Mouse (Mus musculus) lung, adult 2 months (tissue): Measurements from ENCODE around the gene Capn5. TPM values are rescaled to one million over a fixed set of nuclear protein-coding genes. Genes with fewer than 3 reads are reported as not detected.
A peak's percentile ranks its signal among the peaks of the same experiment; 100 is the strongest.

Experiments used
- DNase-seq: peaks from one replicate; pipeline ENCODE4 v3.0.0; 2022
- H3K4me1 ChIP-seq: fragments of 200-500 bp; 2 replicates; pipeline ENCODE4 v1.6.1; 2011; ENCODE audit warnings: low read length; ENCODE audit not compliant: control insufficient read depth, insufficient read depth
- H3K4me3 ChIP-seq: fragments of 200-500 bp; replicated peaks from 2 replicates; pipeline ENCODE3; 2011; ENCODE audit warnings: low read depth, mild to moderate bottlenecking, control low read depth, low read length; ENCODE audit errors: extremely low read depth
- CTCF ChIP-seq: fragments of 200-500 bp; IDR thresholded peaks from 2 replicates; pipeline ENCODE4 v1.5.1; 2011; ENCODE audit warnings: mild to moderate bottlenecking, low read length, control low read depth; ENCODE audit not compliant: insufficient read depth
- POLR2A ChIP-seq: fragments of 200-500 bp; IDR thresholded peaks from 2 replicates; pipeline ENCODE4 v1.6.1; 2011; ENCODE audit warnings: low read depth, mild to moderate bottlenecking, control low read depth, low read length, borderline replicate concordance; ENCODE audit errors: extremely low read depth
- WGBS: fragments of 180-500 bp; shearing (Covaris S2); methylation state at CpG from one replicate; pipeline ENCODE4 v1.1.7; 2018; 5-methylcytosine and 5-hydroxymethylcytosine counted together
- polyA plus RNA-seq: library from polyadenylated mRNA; depleted of rRNA; stranded (reverse); fragments of >200 nt; gene quantifications from 2 replicates; pipeline ENCODE4 v1.2.3, GENCODE M21; 2012

The Capn5 gene
- polyA plus RNA-seq, 1 experiment = 22.2 TPM

DNA sequence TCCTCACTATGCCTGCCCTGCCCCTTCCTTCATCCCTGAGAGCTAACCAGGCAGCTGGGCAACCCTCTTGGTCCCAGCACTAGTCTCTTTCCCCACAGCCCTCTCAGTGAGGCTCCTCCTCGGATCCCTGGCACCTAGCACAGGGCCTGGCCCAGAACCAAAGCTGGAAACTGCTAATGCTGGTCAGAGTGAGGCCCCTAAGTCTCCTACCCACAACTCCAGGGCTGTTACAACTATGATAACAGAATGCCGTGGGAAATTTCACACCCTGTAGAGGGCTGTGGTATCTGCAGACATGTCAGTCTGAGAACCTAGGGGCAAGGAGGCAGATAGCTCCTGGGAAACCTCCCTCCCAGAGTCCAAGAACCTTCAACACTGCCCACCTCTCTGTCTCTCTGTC is 37.5 kb downstream of the Capn5 start:
- Histone ChIP-seq H3K4me3 (no peak overlapping the region), H3K4me1 (no peaks in the 10 kb centered on the region)
- no peak for DNase-seq
- WGBS = 31% methylated on average over 2 of the region's 2 CpGs
- no peak for TF ChIP-seq POLR2A
- TF ChIP-seq CTCF = no peak

GRCm38 (mm10) chr7:98139216-98139615 is 38.9 kb downstream of the Capn5 start:
- H3K4me1 ChIP-seq = no peaks in the 10 kb centered on the region
- TF ChIP-seq POLR2A = no peak
- TF ChIP-seq CTCF = no peak
- no peak for DNase-seq

GRCm38 (mm10) chr7:98137995-98138394 is 40.1 kb downstream of the Capn5 start:
- DNase-seq = no peak
- TF ChIP-seq CTCF (no peak), POLR2A (no peak)
- no peak overlapping the region for H3K4me3 ChIP-seq
- no peaks in the 10 kb centered on the region for H3K4me1 ChIP-seq
- WGBS = 39% methylated on average over 2 of the region's 2 CpGs

More at GRCm38 (mm10) chr7:98139216-98139615, 38.9 kb downstream of the Capn5 start:
- H3K4me3 ChIP-seq = no peak overlapping the region
- 55% methylated on average over 9 of the region's 9 CpGs for WGBS

DNA sequence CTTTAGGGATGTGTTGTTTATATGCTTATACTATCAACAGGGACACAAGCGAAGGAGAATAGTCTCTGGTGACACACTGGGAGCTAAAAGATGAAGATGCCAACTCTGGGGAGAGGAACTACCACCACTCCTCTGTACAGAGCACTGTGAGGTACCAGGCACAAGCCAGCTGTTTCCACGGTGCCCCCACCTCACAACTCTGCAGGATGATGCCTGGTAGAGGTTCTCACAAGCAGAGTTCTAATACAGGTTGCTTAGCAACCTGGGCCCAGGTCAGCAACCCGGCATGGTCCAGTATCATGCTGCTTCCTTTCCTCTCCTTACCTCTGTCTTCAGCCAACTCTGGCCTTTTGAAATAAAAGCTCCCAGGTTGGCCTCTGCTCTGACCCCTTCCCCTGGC is 40.5 kb downstream of the Capn5 start:
- WGBS = 51% methylated on average over 3 of the region's 3 CpGs
- TF ChIP-seq CTCF (no peak), POLR2A (no peak)
- no peak for DNase-seq
- Histone ChIP-seq H3K4me3 (no peak overlapping the region), H3K4me1 (no peaks in the 10 kb centered on the region)

- DNase-seq = no peak
- WGBS = 97% methylated on average over 8 of the region's 8 CpGs
- Histone ChIP-seq H3K4me3 (no peak overlapping the region), H3K4me1 (no peaks in the 10 kb centered on the region)
- TF ChIP-seq CTCF = no peak
- TF ChIP-seq POLR2A = no peak
These were observed 46.3 kb downstream of the Capn5 start for GRCm38 (mm10) chr7:98131751-98132150.

DNA sequence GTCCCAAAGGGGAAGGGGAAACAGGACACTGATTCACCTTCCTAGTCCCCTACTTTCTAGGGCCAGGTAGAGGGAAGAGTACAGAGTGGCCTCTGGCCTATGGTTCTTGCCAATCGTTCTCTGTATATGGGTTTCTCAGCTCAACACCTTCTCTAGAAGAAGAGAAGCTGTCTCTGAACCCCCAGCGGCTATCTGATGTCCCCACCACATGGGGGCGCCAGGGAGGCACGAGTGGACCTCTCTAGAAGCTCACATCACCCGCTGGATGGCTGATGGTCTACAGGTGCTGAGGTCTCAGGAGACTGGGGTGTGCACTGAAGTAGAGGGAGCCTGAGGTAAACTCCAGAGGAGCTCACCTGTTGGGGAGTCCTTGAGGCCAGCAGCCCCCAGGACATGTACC is 52.6 kb downstream of the Capn5 start:
- Histone ChIP-seq H3K4me3 (no peak overlapping the region), H3K4me1 (peaks cover under 1% of the 10 kb centered on the region; the same call in 1 of the 2 replicates)
- TF ChIP-seq CTCF (peak; percentile 52), POLR2A (no peak)
- peak; percentile 41 for DNase-seq
- WGBS = 42% methylated on average over 5 of the region's 5 CpGs

DNA sequence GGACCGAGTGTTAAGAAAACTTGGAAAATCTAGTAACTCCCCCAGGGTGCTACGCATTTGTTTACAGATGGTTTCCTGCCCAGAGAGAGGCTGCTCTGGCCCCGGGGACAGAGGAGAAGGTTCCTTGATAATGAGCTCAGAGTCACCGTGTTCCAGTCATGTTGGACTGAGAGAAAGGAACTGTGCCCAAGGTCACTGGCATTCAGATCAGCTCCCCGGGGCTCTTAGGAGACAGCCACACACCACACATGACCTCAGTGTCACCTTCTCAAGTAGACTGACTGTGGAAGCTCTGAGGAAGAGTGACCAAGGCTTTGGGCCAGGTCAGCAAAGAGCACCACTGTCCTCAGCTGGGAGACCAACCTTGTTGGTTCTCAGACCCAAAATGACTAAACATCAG is 53.4 kb downstream of the Capn5 start:
- 30% methylated on average over 5 of the region's 5 CpGs for WGBS
- Histone ChIP-seq H3K4me3 (no peak overlapping the region), H3K4me1 (peaks cover 2% of the 10 kb centered on the region; the same call in 1 of the 2 replicates)
- TF ChIP-seq POLR2A (no peak), CTCF (no peak)
- DNase-seq = no peak

DNA sequence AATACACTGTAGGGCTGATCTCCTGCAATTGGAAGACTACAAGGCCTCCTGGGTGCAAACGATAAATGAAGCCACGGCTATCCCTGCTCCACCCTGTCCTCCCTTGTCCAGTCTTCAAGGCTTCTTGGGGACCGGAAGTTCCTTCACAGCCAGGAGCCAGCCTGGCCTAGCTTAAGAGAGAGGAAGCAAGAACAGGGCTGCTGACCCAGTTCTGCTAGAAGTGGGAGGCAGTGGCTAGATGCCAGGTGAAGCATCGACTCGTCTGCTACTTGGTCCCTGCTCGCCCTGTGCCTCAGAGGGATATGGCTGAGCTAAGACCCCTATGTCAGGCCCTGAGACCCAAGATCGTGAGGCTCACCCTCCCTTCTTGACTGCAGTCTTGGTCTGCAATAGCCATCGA is 56.4 kb downstream of the Capn5 start:
- Histone ChIP-seq H3K4me1 (peaks cover 7% of the 10 kb centered on the region), H3K4me3 (no peak overlapping the region)
- DNase-seq = no peak
- no peak for TF ChIP-seq POLR2A
- TF ChIP-seq CTCF = no peak
- 39% methylated on average over 8 of the region's 8 CpGs for WGBS

- peaks cover 8% of the 10 kb centered on the region for H3K4me1 ChIP-seq
- no peak for TF ChIP-seq CTCF
- TF ChIP-seq POLR2A = no peak
- 56% methylated on average over 3 of the region's 3 CpGs for WGBS
- no peak overlapping the region for H3K4me3 ChIP-seq
- no peak for DNase-seq
These were observed 56.8 kb downstream of the Capn5 start for GRCm38 (mm10) chr7:98121241-98121640.

GRCm38 (mm10) chr7:98120325-98120724 is 57.7 kb downstream of the Capn5 start:
- WGBS = 4% methylated on average over 7 of the region's 7 CpGs
- Histone ChIP-seq H3K4me1 (peaks cover 8% of the 10 kb centered on the region), H3K4me3 (peak overlapping the region; percentile 45)
- TF ChIP-seq POLR2A = no peak
- peak; percentile 97 for TF ChIP-seq CTCF
- peak; percentile 75 for DNase-seq
